Mouse (Mus musculus) heart, adult 2 months (tissue): ENCODE results near the gene Ttc28.

Experiments
- CTCF ChIP-seq: fragments of 200-600 bp; IDR thresholded peaks from 2 replicates; pipeline ENCODE4 v1.8.1; 2022; ENCODE audit warnings: antibody characterized with exemption, mild to moderate bottlenecking, moderate library complexity
- EP300 ChIP-seq: fragments of 200-500 bp; IDR thresholded peaks from 2 replicates; pipeline ENCODE4 v1.6.1; 2011; ENCODE audit warnings: low read depth, low read length, control low read depth; ENCODE audit not compliant: insufficient read depth
- POLR2A ChIP-seq: fragments of 200-500 bp; IDR thresholded peaks from 2 replicates; pipeline ENCODE4 v1.6.1; 2011; ENCODE audit warnings: mild to moderate bottlenecking, low read depth, low read length, control low read depth; ENCODE audit not compliant: insufficient read depth

- TF ChIP-seq CTCF = no peak
- no peak for TF ChIP-seq POLR2A
- no peak for TF ChIP-seq EP300
Measured at GRCm38 (mm10) chr5:111181204-111181912, 301.8 kb downstream of the Ttc28 start.
